Mouse (Mus musculus): ENCODE measurements around the gene Bnip2.

GRCm38 (mm10) chr9:70010781-70011473 lies 21.7 kb downstream of the Bnip2 start:
- TF ChIP-seq EP300 (IDR thresholded peaks at IDR 0.05) (no peak), CTCF (IDR thresholded peaks at IDR 0.05) (no peak)
